Mouse (Mus musculus) intestine, embryonic 14.5 days (tissue): ENCODE measurements at regions not wholly inside any gene's neighbourhood (a gene's known extent, or its start where the extent isn't known, plus 50 kb on each side); places are given as distances from the start of the nearest gene placed in this dataset.

Experiments
- ATAC-seq: fragments of 200-750 bp; cut with Nextera tagmentation; replicated peaks from 2 replicates; pipeline ENCODE4 v1.8.0; 2017; ENCODE audit warnings: low read depth, moderate number of reproducible peaks, moderate TSS enrichment, moderate library complexity; ENCODE audit not compliant: low FRiP score, low TSS enrichment
- DNase-seq: peaks from one replicate; pipeline ENCODE4 v3.0.0-alpha.2; 2018; ENCODE audit warnings: low spot score
- H3K27ac ChIP-seq: fragments of 300-500 bp; sonication (generic); 2 replicates; pipeline ENCODE4 v1.5.1; 2014; ENCODE audit warnings: low read depth, mild to moderate bottlenecking, control low read depth
- H3K27me3 ChIP-seq: fragments of 300-500 bp; sonication (generic); replicated peaks from 2 replicates; pipeline ENCODE4 v1.6.1; 2014; ENCODE audit warnings: low read length, control low read depth; ENCODE audit not compliant: control insufficient read depth, insufficient read depth
- H3K36me3 ChIP-seq: fragments of 300-500 bp; sonication (generic); 2 replicates; pipeline ENCODE4 v1.6.1; 2014; ENCODE audit warnings: low read length, control low read depth; ENCODE audit not compliant: control insufficient read depth, insufficient read depth
- H3K4me1 ChIP-seq: fragments of 300-500 bp; sonication (generic); replicated peaks from 2 replicates; pipeline ENCODE4 v1.6.1; 2014; ENCODE audit warnings: low read length, control low read depth, mixed read lengths; ENCODE audit not compliant: control insufficient read depth, insufficient read depth
- H3K4me2 ChIP-seq: fragments of 300-500 bp; sonication (generic); 2 replicates; pipeline ENCODE4 v1.6.1; 2014; ENCODE audit warnings: low read length
- H3K4me3 ChIP-seq: fragments of 300-500 bp; sonication (generic); 2 replicates; pipeline ENCODE4 v1.5.1; 2014; ENCODE audit warnings: low read depth, low read length, control low read depth, mixed read lengths
- H3K9ac ChIP-seq: fragments of 300-500 bp; sonication (generic); 2 replicates; pipeline ENCODE4 v1.6.1; 2014; ENCODE audit warnings: mild to moderate bottlenecking, low read length
- H3K9me3 ChIP-seq: fragments of 300-500 bp; sonication (generic); 2 replicates; pipeline ENCODE4 v1.6.1; 2016; ENCODE audit warnings: low read length, control low read depth; ENCODE audit not compliant: control insufficient read depth
- WGBS: fragments of 180-500 bp; shearing (Covaris S2); extraction: QIAGEN DNeasy Blood & Tissue Kit; methylation state at CpG from one replicate; pipeline ENCODE4 v1.1.7; 2014; 5-methylcytosine and 5-hydroxymethylcytosine counted together

GRCm38 (mm10) chr9:94091658-94092225, 446.1 kb downstream of the 1190002N15Rik start:
- DNase-seq: no peak
- no peaks in the 10 kb centered on the region for H3K9me3 ChIP-seq
- no peak overlapping the region for H3K27ac ChIP-seq
- no peaks in the 10 kb centered on the region for H3K4me1 ChIP-seq
- no peak overlapping the region for H3K9ac ChIP-seq
- ATAC-seq: no peak
- no peak overlapping the region for H3K4me2 ChIP-seq
- no peaks in the 10 kb centered on the region for H3K36me3 ChIP-seq
- H3K27me3 ChIP-seq: no peaks in the 10 kb centered on the region
- no peak overlapping the region for H3K4me3 ChIP-seq
- WGBS: 51% methylated on average over 7 of the region's 7 CpGs

- H3K9ac ChIP-seq: no peak overlapping the region
- H3K36me3 ChIP-seq: no peaks in the 10 kb centered on the region
- H3K9me3 ChIP-seq: no peaks in the 10 kb centered on the region
- H3K4me2 ChIP-seq: no peak overlapping the region
- H3K4me3 ChIP-seq: no peak overlapping the region
- no peak for DNase-seq
- 71% methylated on average over 1 of the region's 1 CpGs for WGBS
- no peaks in the 10 kb centered on the region for H3K27me3 ChIP-seq
- no peak overlapping the region for H3K27ac ChIP-seq
- no peak for ATAC-seq
- H3K4me1 ChIP-seq: no peaks in the 10 kb centered on the region
These were observed 448.1 kb downstream of the 1190002N15Rik start for GRCm38 (mm10) chr9:94089759-94090158.

- Histone ChIP-seq H3K9ac (no peak overlapping the region), H3K4me3 (no peak overlapping the region), H3K36me3 (no peaks in the 10 kb centered on the region), H3K9me3 (no peaks in the 10 kb centered on the region), H3K27me3 (no peaks in the 10 kb centered on the region), H3K27ac (no peak overlapping the region), H3K4me1 (no peaks in the 10 kb centered on the region), H3K4me2 (no peak overlapping the region)
- DNase-seq: no peak
- 84% methylated on average over 3 of the region's 3 CpGs for WGBS
- no peak for ATAC-seq
These were observed 454.1 kb downstream of the 1190002N15Rik start for GRCm38 (mm10) chr9:94083629-94084411.

GRCm38 (mm10) chr9:94074904-94075303, 463.0 kb downstream of the 1190002N15Rik start:
- Histone ChIP-seq H3K36me3 (no peaks in the 10 kb centered on the region), H3K9ac (no peak overlapping the region), H3K4me3 (no peak overlapping the region), H3K4me1 (no peaks in the 10 kb centered on the region), H3K9me3 (no peaks in the 10 kb centered on the region), H3K4me2 (no peak overlapping the region), H3K27ac (no peak overlapping the region), H3K27me3 (no peaks in the 10 kb centered on the region)
- WGBS: 50% methylated on average over 2 of the region's 2 CpGs
- ATAC-seq (no peak), DNase-seq (no peak)

GRCm38 (mm10) chr9:94067121-94067520, 470.8 kb downstream of the 1190002N15Rik start:
- H3K27me3 ChIP-seq: no peaks in the 10 kb centered on the region
- no peak for ATAC-seq
- H3K4me1 ChIP-seq: no peaks in the 10 kb centered on the region
- WGBS: 79% methylated on average over 1 of the region's 1 CpGs
- no peaks in the 10 kb centered on the region for H3K36me3 ChIP-seq
- H3K4me2 ChIP-seq: no peak overlapping the region
- no peaks in the 10 kb centered on the region for H3K9me3 ChIP-seq
- H3K27ac ChIP-seq: no peak overlapping the region
- no peak overlapping the region for H3K4me3 ChIP-seq
- no peak overlapping the region for H3K9ac ChIP-seq
- no peak for DNase-seq

GRCm38 (mm10) chr9:94053229-94053628, 484.7 kb downstream of the 1190002N15Rik start:
- DNase-seq: no peak
- Histone ChIP-seq H3K4me1 (no peaks in the 10 kb centered on the region), H3K9me3 (no peaks in the 10 kb centered on the region), H3K4me2 (no peak overlapping the region), H3K4me3 (no peak overlapping the region), H3K27ac (no peak overlapping the region), H3K9ac (no peak overlapping the region), H3K27me3 (no peaks in the 10 kb centered on the region), H3K36me3 (no peaks in the 10 kb centered on the region)
- WGBS: 78% methylated on average over 4 of the region's 4 CpGs
- ATAC-seq: no peak

GRCm38 (mm10) chr9:94047845-94048244, 490.0 kb downstream of the 1190002N15Rik start:
- H3K4me1 ChIP-seq: no peaks in the 10 kb centered on the region
- no peak overlapping the region for H3K4me3 ChIP-seq
- ATAC-seq: no peak
- DNase-seq: no peak
- H3K9ac ChIP-seq: no peak overlapping the region
- H3K27ac ChIP-seq: no peak overlapping the region
- H3K4me2 ChIP-seq: no peak overlapping the region
- WGBS: 63% methylated on average over 7 of the region's 7 CpGs
- H3K9me3 ChIP-seq: no peaks in the 10 kb centered on the region
- H3K36me3 ChIP-seq: no peaks in the 10 kb centered on the region
- H3K27me3 ChIP-seq: no peaks in the 10 kb centered on the region

GRCm38 (mm10) chr9:94045462-94046126, 492.3 kb downstream of the 1190002N15Rik start:
- Histone ChIP-seq H3K36me3 (no peaks in the 10 kb centered on the region), H3K4me2 (no peak overlapping the region), H3K27me3 (no peaks in the 10 kb centered on the region), H3K4me3 (no peak overlapping the region), H3K4me1 (no peaks in the 10 kb centered on the region), H3K27ac (no peak overlapping the region), H3K9me3 (no peaks in the 10 kb centered on the region), H3K9ac (no peak overlapping the region)
- no peak for ATAC-seq
- WGBS: 66% methylated on average over 3 of the region's 3 CpGs
- no peak for DNase-seq
